Mouse (Mus musculus): ENCODE measurements around the gene Iltifb. TPM values are rescaled to one million over a fixed set of nuclear protein-coding genes. Genes with fewer than 3 reads are reported as not detected.
"Not testable (repeated sequence)": the region's sequence is repeated elsewhere in the genome, so short reads cannot be mapped to it uniquely, and the experiment has no call there.

Gene Iltifb
- polyA plus RNA-seq (2014; fragmentation: Nextera tagmentation; extraction: Ambion mirVana) = not detected in 2 replicates

- no peak for DNase-seq (ENCODE audit: low spot score)
- 92% methylated on average over 6 of the region's 6 CpGs for WGBS
- Histone ChIP-seq H3K36me3 (replicated peaks; ENCODE audit: control insufficient read depth, insufficient read depth, low read depth, low read length) (no peaks in the 10 kb centered on the region), H3K27ac (replicated peaks; ENCODE audit: low read depth, low read length) (no peak within 1 kb of the TSS), H3K4me1 (ENCODE audit: control insufficient read depth, insufficient read depth, low read length) (no peaks in the 10 kb centered on the region), H3K9me3 (replicated peaks; ENCODE audit: control insufficient read depth, low read length) (no peaks in the 10 kb centered on the region), H3K9ac (replicated peaks; ENCODE audit: low read length) (no peak within 1 kb of the TSS), H3K4me2 (ENCODE audit: low read depth, low read length) (no peak within 1 kb of the TSS), H3K27me3 (ENCODE audit: control insufficient read depth, insufficient read depth, low read length) (no peaks in the 10 kb centered on the region), H3K4me3 (ENCODE audit: low read depth, low read length) (no peak within 1 kb of the TSS)
- no peak for ATAC-seq (replicated peaks; ENCODE audit: insufficient number of reproducible peaks, low FRiP score, low TSS enrichment, low read depth)
These were observed at the start of gene Iltifb for GRCm38 (mm10) chr10:118294938-118295337. Gene Iltifb, minus strand, starts transcription at chr10:118295038.

DNA sequence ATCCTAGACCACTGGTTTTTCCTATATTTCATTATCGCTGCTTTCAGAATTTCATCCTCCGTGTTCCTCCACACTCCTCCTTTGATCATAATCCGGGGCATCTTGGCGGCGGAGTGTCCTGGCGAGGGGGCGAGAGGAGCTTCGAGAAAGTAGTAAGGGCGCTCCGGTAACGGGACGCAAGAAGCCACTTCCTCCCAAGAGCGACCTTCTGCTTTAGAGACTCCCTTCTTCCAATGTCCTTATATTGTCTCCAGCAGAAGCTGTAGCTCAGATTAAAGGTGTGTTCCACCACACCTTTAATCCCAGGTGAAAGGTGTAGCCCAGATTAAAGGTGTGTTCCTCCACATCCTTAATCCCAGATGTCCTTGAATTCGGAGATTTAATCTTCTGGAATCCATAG is 48.3 kb upstream of the Iltifb start, which contains the start of gene Gm9046:
Gene Gm9046, minus strand, starts transcription at position 101 of the 400 bp plus-strand sequence.
- H3K9ac ChIP-seq (replicated peaks; ENCODE audit: low read length); H3K36me3 ChIP-seq (replicated peaks; ENCODE audit: control insufficient read depth, insufficient read depth, low read depth, low read length); H3K27me3 ChIP-seq (ENCODE audit: control insufficient read depth, insufficient read depth, low read length); H3K9me3 ChIP-seq (replicated peaks; ENCODE audit: control insufficient read depth, low read length); H3K4me2 ChIP-seq (ENCODE audit: low read depth, low read length); ATAC-seq (replicated peaks; ENCODE audit: insufficient number of reproducible peaks, low FRiP score, low TSS enrichment, low read depth); H3K27ac ChIP-seq (replicated peaks; ENCODE audit: low read depth, low read length); H3K4me1 ChIP-seq (ENCODE audit: control insufficient read depth, insufficient read depth, low read length); H3K4me3 ChIP-seq (ENCODE audit: low read depth, low read length); DNase-seq (ENCODE audit: low spot score): not testable (repeated sequence)
- no CpG with 5 or more reads among the region's 14 CpGs for WGBS

DNA sequence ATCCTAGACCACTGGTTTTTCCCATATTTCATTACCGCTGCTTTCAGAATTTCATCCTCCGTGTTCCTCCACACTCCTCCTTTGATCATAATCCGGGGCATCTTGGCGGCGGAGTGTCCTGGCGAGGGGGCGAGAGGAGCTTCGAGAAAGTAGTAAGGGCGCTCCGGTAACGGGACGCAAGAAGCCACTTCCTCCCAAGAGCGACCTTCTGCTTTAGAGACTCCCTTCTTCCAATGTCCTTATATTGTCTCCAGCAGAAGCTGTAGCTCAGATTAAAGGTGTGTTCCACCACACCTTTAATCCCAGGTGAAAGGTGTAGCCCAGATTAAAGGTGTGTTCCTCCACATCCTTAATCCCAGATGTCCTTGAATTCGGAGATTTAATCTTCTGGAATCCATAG is 42.9 kb upstream of the Iltifb start, which contains the start of gene Gm9045:
Gene Gm9045, minus strand, starts transcription at position 101 of the 400 bp plus-strand sequence.
- H3K4me3 ChIP-seq (ENCODE audit: low read depth, low read length); H3K36me3 ChIP-seq (replicated peaks; ENCODE audit: control insufficient read depth, insufficient read depth, low read depth, low read length); H3K9me3 ChIP-seq (replicated peaks; ENCODE audit: control insufficient read depth, low read length); DNase-seq (ENCODE audit: low spot score); H3K4me1 ChIP-seq (ENCODE audit: control insufficient read depth, insufficient read depth, low read length); H3K27ac ChIP-seq (replicated peaks; ENCODE audit: low read depth, low read length); H3K27me3 ChIP-seq (ENCODE audit: control insufficient read depth, insufficient read depth, low read length); H3K4me2 ChIP-seq (ENCODE audit: low read depth, low read length); ATAC-seq (replicated peaks; ENCODE audit: insufficient number of reproducible peaks, low FRiP score, low TSS enrichment, low read depth); H3K9ac ChIP-seq (replicated peaks; ENCODE audit: low read length): not testable (repeated sequence)
- no CpG with 5 or more reads among the region's 14 CpGs for WGBS

- H3K27me3 ChIP-seq (ENCODE audit: control insufficient read depth, insufficient read depth, low read length); H3K36me3 ChIP-seq (replicated peaks; ENCODE audit: control insufficient read depth, insufficient read depth, low read depth, low read length); H3K27ac ChIP-seq (replicated peaks; ENCODE audit: low read depth, low read length); H3K9ac ChIP-seq (replicated peaks; ENCODE audit: low read length); DNase-seq (ENCODE audit: low spot score); H3K4me2 ChIP-seq (ENCODE audit: low read depth, low read length); H3K9me3 ChIP-seq (replicated peaks; ENCODE audit: control insufficient read depth, low read length); H3K4me3 ChIP-seq (ENCODE audit: low read depth, low read length); H3K4me1 ChIP-seq (ENCODE audit: control insufficient read depth, insufficient read depth, low read length); ATAC-seq (replicated peaks; ENCODE audit: insufficient number of reproducible peaks, low FRiP score, low TSS enrichment, low read depth): not testable (repeated sequence)
- WGBS = no CpG with 5 or more reads among the region's 14 CpGs
These were observed 37.5 kb upstream of the Iltifb start, which contains the start of gene Gm9044 for GRCm38 (mm10) chr10:118332308-118332707. Gene Gm9044, minus strand, starts transcription at chr10:118332408.

- not testable (repeated sequence) for H3K4me1 ChIP-seq (ENCODE audit: control insufficient read depth, insufficient read depth, low read length); H3K4me3 ChIP-seq (ENCODE audit: low read depth, low read length); H3K36me3 ChIP-seq (replicated peaks; ENCODE audit: control insufficient read depth, insufficient read depth, low read depth, low read length); H3K9me3 ChIP-seq (replicated peaks; ENCODE audit: control insufficient read depth, low read length); H3K9ac ChIP-seq (replicated peaks; ENCODE audit: low read length); ATAC-seq (replicated peaks; ENCODE audit: insufficient number of reproducible peaks, low FRiP score, low TSS enrichment, low read depth); H3K4me2 ChIP-seq (ENCODE audit: low read depth, low read length); DNase-seq (ENCODE audit: low spot score); H3K27ac ChIP-seq (replicated peaks; ENCODE audit: low read depth, low read length); H3K27me3 ChIP-seq (ENCODE audit: control insufficient read depth, insufficient read depth, low read length)
- WGBS = no CpG with 5 or more reads among the region's 11 CpGs
These were observed 32.0 kb upstream of the Iltifb start, which contains the start of gene Gm9040 for GRCm38 (mm10) chr10:118326869-118327268. Gene Gm9040, minus strand, starts transcription at chr10:118326969.

- H3K4me3 ChIP-seq (ENCODE audit: low read depth, low read length) = no peak overlapping the region
- no peak overlapping the region for H3K4me2 ChIP-seq (ENCODE audit: low read depth, low read length)
- H3K27ac ChIP-seq (replicated peaks; ENCODE audit: low read depth, low read length) = no peak overlapping the region
- H3K27me3 ChIP-seq (ENCODE audit: control insufficient read depth, insufficient read depth, low read length) = no peaks in the 10 kb centered on the region
- no peaks in the 10 kb centered on the region for H3K36me3 ChIP-seq (replicated peaks; ENCODE audit: control insufficient read depth, insufficient read depth, low read depth, low read length)
- H3K4me1 ChIP-seq (ENCODE audit: control insufficient read depth, insufficient read depth, low read length) = no peaks in the 10 kb centered on the region
- no peaks in the 10 kb centered on the region for H3K9me3 ChIP-seq (replicated peaks; ENCODE audit: control insufficient read depth, low read length)
- H3K9ac ChIP-seq (replicated peaks; ENCODE audit: low read length) = no peak overlapping the region
- ATAC-seq (replicated peaks; ENCODE audit: insufficient number of reproducible peaks, low FRiP score, low TSS enrichment, low read depth) = no peak
- WGBS = 82% methylated on average over 8 of the region's 8 CpGs
- DNase-seq (ENCODE audit: low spot score) = no peak
These were observed 24.2 kb upstream of the Iltifb start for GRCm38 (mm10) chr10:118319024-118319423.

DNA sequence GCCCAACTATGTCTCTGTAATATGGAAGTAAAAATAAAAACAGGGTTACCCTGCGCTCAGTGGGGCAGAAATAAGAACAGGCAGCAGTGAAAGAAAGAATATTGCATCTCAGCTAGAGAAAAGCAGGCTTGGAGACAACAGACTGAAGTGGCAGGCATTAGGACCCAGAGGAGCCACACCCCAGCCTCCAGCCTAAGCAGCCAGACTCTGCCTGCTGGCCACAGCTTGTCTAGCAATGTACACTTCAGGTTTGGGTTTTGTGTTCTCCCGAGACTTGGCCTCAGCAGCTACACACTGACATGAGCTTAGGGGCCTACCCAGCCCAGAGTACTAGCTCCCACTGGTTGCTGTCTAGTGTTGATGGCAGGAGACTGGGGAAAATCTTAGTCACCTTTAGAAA is 7.3 kb upstream of the Iltifb start:
- WGBS = 46% methylated on average over 2 of the region's 2 CpGs
- H3K4me2 ChIP-seq (ENCODE audit: low read depth, low read length); H3K4me1 ChIP-seq (ENCODE audit: control insufficient read depth, insufficient read depth, low read length); H3K9me3 ChIP-seq (replicated peaks; ENCODE audit: control insufficient read depth, low read length); H3K9ac ChIP-seq (replicated peaks; ENCODE audit: low read length); H3K4me3 ChIP-seq (ENCODE audit: low read depth, low read length); H3K36me3 ChIP-seq (replicated peaks; ENCODE audit: control insufficient read depth, insufficient read depth, low read depth, low read length); DNase-seq (ENCODE audit: low spot score); H3K27ac ChIP-seq (replicated peaks; ENCODE audit: low read depth, low read length); H3K27me3 ChIP-seq (ENCODE audit: control insufficient read depth, insufficient read depth, low read length); ATAC-seq (replicated peaks; ENCODE audit: insufficient number of reproducible peaks, low FRiP score, low TSS enrichment, low read depth): not testable (repeated sequence)

DNA sequence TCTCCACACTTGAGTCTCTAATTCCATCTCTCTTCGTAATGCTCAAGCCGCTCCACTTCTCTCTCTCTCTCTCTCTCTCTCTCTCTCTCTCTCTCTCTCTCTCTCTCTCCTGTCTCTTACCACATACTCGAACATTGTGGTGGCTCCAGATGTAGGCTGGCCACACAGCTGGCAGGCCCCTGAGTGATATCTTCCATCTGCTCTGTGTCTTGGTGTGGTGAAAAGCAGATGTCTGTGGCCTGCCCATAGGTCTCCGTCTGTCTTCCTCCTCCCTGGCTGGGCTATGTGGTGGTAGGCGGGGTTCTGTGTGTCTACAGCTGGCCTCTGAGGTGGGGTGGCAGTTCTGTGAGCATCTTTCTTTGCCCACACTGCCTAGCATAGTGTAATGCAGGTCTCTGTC is 11.8 kb downstream of the Iltifb start:
- H3K27ac ChIP-seq (replicated peaks; ENCODE audit: low read depth, low read length); H3K9ac ChIP-seq (replicated peaks; ENCODE audit: low read length); H3K27me3 ChIP-seq (ENCODE audit: control insufficient read depth, insufficient read depth, low read length); H3K36me3 ChIP-seq (replicated peaks; ENCODE audit: control insufficient read depth, insufficient read depth, low read depth, low read length); DNase-seq (ENCODE audit: low spot score); ATAC-seq (replicated peaks; ENCODE audit: insufficient number of reproducible peaks, low FRiP score, low TSS enrichment, low read depth); H3K9me3 ChIP-seq (replicated peaks; ENCODE audit: control insufficient read depth, low read length); H3K4me2 ChIP-seq (ENCODE audit: low read depth, low read length); H3K4me1 ChIP-seq (ENCODE audit: control insufficient read depth, insufficient read depth, low read length); H3K4me3 ChIP-seq (ENCODE audit: low read depth, low read length): not testable (repeated sequence)
- 63% methylated on average over 1 of the region's 5 CpGs for WGBS

Data from embryonic facial prominence, embryonic 11.5 days (tissue).